Comparison of ENCODE assay signal across 9 mouse cellular contexts in genomic region chr13:73265442-73265841, GRCm38 (mm10). TPM values are rescaled to one million over a fixed set of nuclear protein-coding genes. Genes with fewer than 3 reads are reported as not detected.
A peak's percentile ranks its signal among the peaks of the same experiment; 100 is the strongest.
DNase-seq lines count a peak whose midpoint lies in the region; ATAC-seq and TF ChIP-seq lines count a peak whose summit lies in the region.
"Had no signal": no experiment of that assay in that cellular context is flagged by ENCODE, and none has a peak within 500 bp of the region (broad histone marks: within the 10 kb centered on the region; RNA-seq: fewer than 3 reads in every experiment).

No protein-coding gene starts in this region.

- TF ChIP-seq CTCF in lung, postnatal 0 days (IDR thresholded peaks at IDR 0.05), result no peak

- ATAC-seq in lung, postnatal 0 days, result peak; percentile 46
- 0 out of 2 replicates have a peak, but pooled peaks have one; percentile 29 for ATAC-seq in hindbrain, embryonic 11.5 days (ENCODE audit: low FRiP score)
- ATAC-seq in liver, embryonic 13.5 days (ENCODE audit: low read depth), result no peak; the same call in 1 of the 2 replicates

- WGBS in lung, postnatal 0 days, result 2% methylated on average over 28 of the region's 28 CpGs
- WGBS in hindbrain, embryonic 11.5 days, result 1% methylated on average over 28 of the region's 28 CpGs
- WGBS in liver, embryonic 13.5 days (ENCODE audit: insufficient replicate concordance), result 4% methylated on average over 28 of the region's 28 CpGs

- no peak overlapping the region for H3K9ac ChIP-seq in lung, postnatal 0 days (replicated peaks; ENCODE audit: low read depth)
- no peak overlapping the region for H3K9ac ChIP-seq in hindbrain, embryonic 11.5 days (ENCODE audit: low read depth, low read length)
- H3K9ac ChIP-seq in liver, embryonic 13.5 days, result no peak overlapping the region

- TF ChIP-seq EP300 in lung, postnatal 0 days (IDR thresholded peaks at IDR 0.05), result no peak

- H3K36me3 ChIP-seq in lung, postnatal 0 days (ENCODE audit: insufficient read depth, low read length), result no peaks in the 10 kb centered on the region
- no peaks in the 10 kb centered on the region for H3K36me3 ChIP-seq in hindbrain, embryonic 11.5 days (ENCODE audit: control insufficient read depth, insufficient read depth, low read length)
- no peaks in the 10 kb centered on the region for H3K36me3 ChIP-seq in liver, embryonic 13.5 days

- no peaks in the 10 kb centered on the region for H3K9me3 ChIP-seq in lung, postnatal 0 days (ENCODE audit: low read length)
- no peaks in the 10 kb centered on the region for H3K9me3 ChIP-seq in hindbrain, embryonic 11.5 days (ENCODE audit: control insufficient read depth, low read length)
- H3K9me3 ChIP-seq in liver, embryonic 13.5 days (replicated peaks), result no peaks in the 10 kb centered on the region

- no peak overlapping the region for H3K27ac ChIP-seq in lung, postnatal 0 days (ENCODE audit: low read length)
- H3K27ac ChIP-seq in hindbrain, embryonic 11.5 days (ENCODE audit: low read depth, low read length), result no peak overlapping the region
- H3K27ac ChIP-seq in liver, embryonic 13.5 days, result no peak overlapping the region

- H3K4me1 ChIP-seq in lung, postnatal 0 days (ENCODE audit: insufficient read depth, low read depth, low read length), result peaks cover 9% of the 10 kb centered on the region
- H3K4me1 ChIP-seq in hindbrain, embryonic 11.5 days (replicated peaks; ENCODE audit: control insufficient read depth, insufficient read depth, low read length), result peaks cover 15% of the 10 kb centered on the region
- peaks cover 3% of the 10 kb centered on the region; the same call in 1 of the 2 replicates for H3K4me1 ChIP-seq in liver, embryonic 13.5 days (replicated peaks)

- H3K4me2 ChIP-seq in lung, postnatal 0 days (replicated peaks; ENCODE audit: low read depth, low read length), result peak overlapping the region; percentile 37; the same call in 1 of the 2 replicates
- H3K4me2 ChIP-seq in hindbrain, embryonic 11.5 days (replicated peaks; ENCODE audit: low read depth, low read length), result peak overlapping the region; percentile 4
- H3K4me2 ChIP-seq in liver, embryonic 13.5 days, result peak overlapping the region; percentile 32; the same call in 1 of the 2 replicates

- DNase-seq in lung, postnatal 0 days (ENCODE audit: low spot score), result no peak
- no peak for DNase-seq in lung, postnatal 10 days
- peak; percentile 64 for DNase-seq in hindbrain, embryonic 11.5 days (ENCODE audit: low spot score)
- DNase-seq in liver, embryonic 13.5 days, result no peak
- DNase-seq in yolk sac, embryonic 10.5 days (ENCODE audit: low spot score), result peak; percentile 60
- no peak for DNase-seq in ovary, postnatal 10 days (ENCODE audit: low spot score)
- DNase-seq in spleen, adult 18-20 months, result no peak
- no peak for DNase-seq in left cerebral cortex, postnatal 14 days (ENCODE audit: low spot score in 2 of 2)

- peaks cover 87% of the 10 kb centered on the region for H3K27me3 ChIP-seq in lung, postnatal 0 days (replicated peaks; ENCODE audit: insufficient read depth, low read length)
- peaks cover 94% of the 10 kb centered on the region for H3K27me3 ChIP-seq in hindbrain, embryonic 11.5 days (ENCODE audit: control insufficient read depth, insufficient read depth, low read length)
- peaks cover 100% of the 10 kb centered on the region for H3K27me3 ChIP-seq in liver, embryonic 13.5 days

- intact Hi-C loops in left cerebral cortex, postnatal 14 days (cut with DNase I), result no loop called here

- H3K4me3 ChIP-seq in lung, postnatal 0 days (ENCODE audit: low read depth, low read length), result peak overlapping the region; percentile 20
- peak overlapping the region; percentile 1; the same call in 1 of the 2 replicates for H3K4me3 ChIP-seq in hindbrain, embryonic 11.5 days (ENCODE audit: low read depth, low read length)
- no peak overlapping the region for H3K4me3 ChIP-seq in liver, embryonic 13.5 days (replicated peaks)

RNA-seq across cellular contexts. Expression of gene Irx4, which starts 5.2 kb away (rescaled TPM):
- not detected in 2 replicates for polyA plus RNA-seq in lung, postnatal 0 days (2015; fragmentation: Nextera tagmentation; extraction: Ambion mirVana)
- 3.9 and 4.1 TPM in 2 replicates for polyA plus RNA-seq in hindbrain, embryonic 11.5 days (2014; fragmentation: Nextera tagmentation; extraction: Ambion mirVana)
- 0.07 and 0.12 TPM in 2 replicates for polyA plus RNA-seq in liver, embryonic 13.5 days (2015; fragmentation: Nextera tagmentation; extraction: Ambion mirVana)
- total RNA-seq in left cerebral cortex, postnatal 14 days (2021), result not detected
- total RNA-seq: gastrocnemius, postnatal 4 days had no signal

Comparison
In these comparisons a context has a peak if more than half of its experiments do, and no peak if none do; other contexts are left out.
1. DNase-seq: peak in hindbrain, embryonic 11.5 days (single experiment) and yolk sac, embryonic 10.5 days (single experiment); none in lung, postnatal 0 days (single experiment), lung, postnatal 10 days (single experiment), liver, embryonic 13.5 days (single experiment), ovary, postnatal 10 days (single experiment), spleen, adult 18-20 months (0 of 2) and left cerebral cortex, postnatal 14 days (0 of 2).
2. Peak in every context shown above with its lines, with median percentiles within 50 percentile points of each other: H3K4me2 ChIP-seq.